Mouse (Mus musculus) liver, embryonic 14 days (tissue): ENCODE measurements around the gene Lce3e. TPM values are rescaled to one million over a fixed set of nuclear protein-coding genes. Genes with fewer than 3 reads are reported as not detected.

Experiments
- polyA plus RNA-seq: library from polyadenylated mRNA; depleted of rRNA; stranded (reverse); fragments of >200 nt; gene quantifications from 2 replicates; pipeline ENCODE4 v1.2.3, GENCODE M21; 2012; rRNA removed

The Lce3e gene
- polyA plus RNA-seq, result not detected in 2 replicates

GRCm38 (mm10) chr3:92966761-92967160, at the start of gene Lce3e:
Gene Lce3e (plus strand): TSS chr3:92967061.

GRCm38 (mm10) chr3:92926130-92926529, 40.7 kb upstream of the Lce3e start, which contains the start of gene Lce3a:
Gene Lce3a (minus strand): TSS chr3:92926230.

GRCm38 (mm10) chr3:92932679-92933078, 34.2 kb upstream of the Lce3e start, which contains the start of gene Lce3b:
Gene Lce3b (plus strand): TSS chr3:92932979.

GRCm38 (mm10) chr3:92944186-92944585, 22.7 kb upstream of the Lce3e start, which contains the start of gene Lce3c:
Gene Lce3c (plus strand): TSS chr3:92944486.

GRCm38 (mm10) chr3:92957090-92957489, 9.8 kb upstream of the Lce3e start, which contains the start of gene Lce3d:
Gene Lce3d (plus strand): TSS chr3:92957390.

GRCm38 (mm10) chr3:92991926-92992325, 25.1 kb downstream of the Lce3e start, which contains the start of gene Lce3f:
Gene Lce3f (plus strand): TSS chr3:92992226.

GRCm38 (mm10) chr3:93015460-93016104, 48.7 kb downstream of the Lce3e start, which contains the start of gene Crct1:
Gene Crct1 (minus strand): TSS chr3:93015687.

Other genes starting within 250 kb of the Lce3e start
- not detected in 2 replicates for gene Lce1f, start 246.7 kb upstream of the Lce3e start, polyA plus RNA-seq
- gene Gm38119, start 228.0 kb upstream of the Lce3e start, polyA plus RNA-seq, result not detected in 2 replicates
- not detected in 2 replicates for gene Lce1g, start 214.7 kb upstream of the Lce3e start, polyA plus RNA-seq
- gene Lce1h, start 202.0 kb upstream of the Lce3e start, polyA plus RNA-seq, result not detected in 2 replicates
- gene Lce1i, start 188.2 kb upstream of the Lce3e start, polyA plus RNA-seq, result not detected in 2 replicates
- gene Lce1j, start 176.5 kb upstream of the Lce3e start, polyA plus RNA-seq, result not detected in 2 replicates
- gene Lce1k, start 159.2 kb upstream of the Lce3e start, polyA plus RNA-seq, result not detected in 2 replicates
- not detected in 2 replicates for gene Kprp, start 139.8 kb upstream of the Lce3e start, polyA plus RNA-seq
- not detected in 2 replicates for gene Lce1l, start 115.8 kb upstream of the Lce3e start, polyA plus RNA-seq
- not detected in 2 replicates for gene 2310050C09Rik, start 96.8 kb upstream of the Lce3e start, polyA plus RNA-seq
- not detected in 2 replicates for gene Lce3a, start 40.8 kb upstream of the Lce3e start, polyA plus RNA-seq
- not detected in 2 replicates for gene Lce3b, start 34.1 kb upstream of the Lce3e start, polyA plus RNA-seq
- not detected in 2 replicates for gene Lce3c, start 22.6 kb upstream of the Lce3e start, polyA plus RNA-seq
- not detected in 2 replicates for gene Lce3d, start 9.7 kb upstream of the Lce3e start, polyA plus RNA-seq
- not detected in 2 replicates for gene Lce3f, start 25.2 kb downstream of the Lce3e start, polyA plus RNA-seq
- 0.05 TPM in 1 of 2 replicates, not detected in the other for gene Crct1, start 48.6 kb downstream of the Lce3e start, polyA plus RNA-seq
- not detected in 2 replicates for gene Lce1m, start 52.0 kb downstream of the Lce3e start, polyA plus RNA-seq
- not detected in 2 replicates for gene Gm4858, start 101.8 kb downstream of the Lce3e start, polyA plus RNA-seq
- gene Crnn, start 177.7 kb downstream of the Lce3e start, polyA plus RNA-seq, result not detected in 2 replicates
- gene Flg2, start 230.2 kb downstream of the Lce3e start, polyA plus RNA-seq, result not detected in 2 replicates